Mouse (Mus musculus) lung, postnatal 0 days (tissue): ENCODE results near the gene Cops7a.

Experiments used
- CTCF ChIP-seq: IDR thresholded peaks from 2 replicates; pipeline ENCODE4 v1.5.1; 2016; ENCODE audit warnings: antibody characterized with exemption, mild to moderate bottlenecking
- EP300 ChIP-seq: IDR thresholded peaks from 2 replicates; pipeline ENCODE4 v1.6.1; 2016; ENCODE audit warnings: antibody characterized with exemption, mild to moderate bottlenecking, control low read depth

DNA sequence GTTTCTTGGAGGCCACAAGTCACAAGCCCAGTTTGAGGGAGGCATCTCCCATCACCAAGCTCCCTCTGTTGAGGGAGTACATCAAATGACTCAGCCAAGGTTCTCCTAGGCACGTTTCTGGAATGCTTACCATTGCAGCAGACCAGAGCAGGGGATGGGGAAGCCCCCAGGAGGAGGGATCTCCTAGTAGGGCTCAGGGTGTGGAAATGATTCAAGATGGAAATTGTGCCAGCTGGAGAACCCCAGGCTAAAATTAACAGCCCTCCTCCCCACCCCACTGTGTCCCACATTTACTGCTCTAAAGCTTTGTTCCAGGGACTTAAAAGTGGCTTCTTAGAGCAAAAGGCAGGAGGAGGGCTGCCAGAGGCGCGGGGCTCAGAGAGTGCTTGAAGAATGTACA is 39.7 kb upstream of the Cops7a start:
- TF ChIP-seq CTCF, result no peak
- TF ChIP-seq EP300, result no peak
